Mouse (Mus musculus) CH12.LX (cell line): ENCODE measurements at regions not wholly inside any gene's neighbourhood (a gene's known extent, or its start where the extent isn't known, plus 50 kb on each side); places are given as distances from the start of the nearest gene placed in this dataset.

Source experiments
- MAZ ChIP-seq: IDR thresholded peaks from 2 replicates; pipeline ENCODE4 v1.6.1; 2012; ENCODE audit warnings: low read depth, mild to moderate bottlenecking, inconsistent platforms, low read length, improper control_type of control experiment, moderate library complexity
- NELFE ChIP-seq: IDR thresholded peaks from 2 replicates; pipeline ENCODE4 v1.6.1; 2011; ENCODE audit warnings: low read depth, low read length, improper control_type of control experiment
- SMC3 ChIP-seq: IDR thresholded peaks from 2 replicates; pipeline ENCODE4 v1.6.1; 2011; ENCODE audit warnings: low read depth, low read length, improper control_type of control experiment
- USF1 ChIP-seq: IDR thresholded peaks from 2 replicates; pipeline ENCODE4 v1.6.1; 2014; ENCODE audit warnings: low read depth, mild to moderate bottlenecking, inconsistent platforms, low read length, improper control_type of control experiment

DNA sequence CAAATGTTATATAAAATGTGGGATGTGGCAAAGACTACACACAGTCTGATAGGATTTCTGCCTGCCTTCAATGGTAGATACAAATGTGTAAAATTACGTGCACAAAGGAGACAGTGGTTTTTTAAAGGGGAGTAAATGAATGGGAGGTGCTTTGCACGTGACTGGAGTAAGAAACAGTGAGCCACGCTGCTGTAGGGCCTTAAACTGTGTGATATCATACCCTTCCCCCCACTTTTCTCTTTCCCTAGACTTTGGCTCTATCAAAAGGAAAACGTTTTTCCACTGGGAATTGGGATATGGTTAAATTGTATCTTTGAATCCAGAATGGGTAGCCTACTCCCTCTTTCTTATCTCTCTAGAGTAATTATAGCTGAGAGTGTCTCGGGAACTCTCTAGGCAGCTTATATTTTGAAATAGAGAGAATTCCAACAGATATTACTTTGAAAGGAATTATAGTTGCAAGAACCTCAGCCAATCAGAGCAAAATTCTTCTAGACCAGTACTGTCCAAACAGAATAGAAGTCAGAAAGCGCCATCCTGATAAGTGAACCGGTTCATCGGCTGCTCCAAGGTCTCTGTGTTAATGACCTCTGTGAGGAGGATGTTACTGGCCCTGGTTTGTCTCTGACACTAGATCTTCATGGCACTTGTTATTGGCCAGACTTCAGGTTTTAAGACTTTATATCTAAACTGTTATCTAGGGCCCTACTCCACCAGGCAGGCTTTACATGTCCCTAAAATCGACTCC is 195.5 kb downstream of the Gm19410 start:
- TF ChIP-seq NELFE (no peak), SMC3 (no peak), USF1 (no peak), MAZ (no peak)
